Mouse (Mus musculus) bone marrow, adult 2 months (tissue): ENCODE results near the gene Slc12a5.

Experiments
- CTCF ChIP-seq: fragments of 200-500 bp; IDR thresholded peaks from 2 replicates; pipeline ENCODE4 v1.5.1; 2011; ENCODE audit warnings: low read length, control low read depth; ENCODE audit not compliant: control insufficient read depth, insufficient read depth
- POLR2A ChIP-seq: fragments of 200-500 bp; IDR thresholded peaks from 2 replicates; pipeline ENCODE4 v1.6.1; 2011; ENCODE audit warnings: low read depth, mild to moderate bottlenecking, control low read depth, low read length, borderline replicate concordance; ENCODE audit not compliant: control insufficient read depth

GRCm38 (mm10) chr2:164938146-164939091, 22.2 kb upstream of the Slc12a5 start:
- TF ChIP-seq CTCF = no peak
- TF ChIP-seq POLR2A = no peak
